Mouse (Mus musculus) forebrain, postnatal 0 days (tissue): Measurements from ENCODE around the gene C2cd5. TPM values are rescaled to one million over a fixed set of nuclear protein-coding genes. Genes with fewer than 3 reads are reported as not detected.
"Not testable (repeated sequence)": the region's sequence is repeated elsewhere in the genome, so short reads cannot be mapped to it uniquely, and the experiment has no call there.

Experiments used
- ATAC-seq: fragments of 200-750 bp; cut with Nextera tagmentation; 2 replicates; pipeline ENCODE4 v1.8.0; 2017; ENCODE audit warnings: mild to moderate bottlenecking, moderate library complexity
- DNase-seq: peaks from one replicate; pipeline ENCODE4 v3.0.0-alpha.2; 2015
- H3K27ac ChIP-seq: fragments of 300-500 bp; sonication (generic); 2 replicates; pipeline ENCODE4 v1.5.1; 2014; ENCODE audit warnings: low read depth, mild to moderate bottlenecking, antibody characterized with exemption, low read length, moderate library complexity, mixed read lengths
- H3K27me3 ChIP-seq: fragments of 300-500 bp; sonication (generic); 2 replicates; pipeline ENCODE4 v1.6.1; 2014; ENCODE audit warnings: mild to moderate bottlenecking, low read length, mixed read lengths; ENCODE audit not compliant: insufficient read depth
- H3K36me3 ChIP-seq: fragments of 300-500 bp; sonication (generic); 2 replicates; pipeline ENCODE4 v1.6.1; 2014; ENCODE audit warnings: mild to moderate bottlenecking, moderate library complexity; ENCODE audit not compliant: insufficient read depth
- H3K4me1 ChIP-seq: fragments of 300-500 bp; sonication (generic); 2 replicates; pipeline ENCODE4 v1.6.1; 2014; ENCODE audit warnings: antibody characterized with exemption; ENCODE audit not compliant: insufficient read depth
- H3K4me2 ChIP-seq: fragments of 300-500 bp; sonication (generic); 2 replicates; pipeline ENCODE4 v1.6.1; 2014; ENCODE audit warnings: low read depth, mild to moderate bottlenecking, moderate library complexity
- H3K4me3 ChIP-seq: fragments of 300-500 bp; sonication (generic); 2 replicates; pipeline ENCODE4 v1.5.1; 2014; ENCODE audit warnings: low read depth, low read length, mixed read lengths
- H3K9ac ChIP-seq: fragments of 300-500 bp; sonication (generic); 2 replicates; pipeline ENCODE4 v1.6.1; 2014; ENCODE audit warnings: mild to moderate bottlenecking
- H3K9me3 ChIP-seq: fragments of 300-500 bp; sonication (generic); 2 replicates; pipeline ENCODE4 v1.6.1; 2016; ENCODE audit warnings: low read length
- CTCF ChIP-seq: sonication (generic); IDR thresholded peaks from 2 replicates; pipeline ENCODE4 v1.5.1; 2016; ENCODE audit warnings: antibody characterized with exemption, control low read depth, low read depth
- WGBS: fragments of 180-500 bp; shearing (Covaris S2); extraction: QIAGEN DNeasy Blood & Tissue Kit; methylation state at CpG from one replicate; pipeline ENCODE4 v1.1.7; 2014; 5-methylcytosine and 5-hydroxymethylcytosine counted together
- polyA plus RNA-seq: library from polyadenylated mRNA; unstranded; fragments of >200 nt; fragmentation: Nextera tagmentation; extraction: Ambion mirVana; gene quantifications from 2 replicates; pipeline ENCODE4 v1.2.1, GENCODE M21; 2015
- total RNA-seq: library from RNA; depleted of rRNA; stranded (reverse); fragments of >200 nt; gene quantifications from 2 replicates; pipeline ENCODE4 v1.2.3, GENCODE M21; 2014

Gene C2cd5
- total and polyA plus RNA-seq, 2 experiments from 2014 or later: 18.5 to 45.7 TPM

DNA sequence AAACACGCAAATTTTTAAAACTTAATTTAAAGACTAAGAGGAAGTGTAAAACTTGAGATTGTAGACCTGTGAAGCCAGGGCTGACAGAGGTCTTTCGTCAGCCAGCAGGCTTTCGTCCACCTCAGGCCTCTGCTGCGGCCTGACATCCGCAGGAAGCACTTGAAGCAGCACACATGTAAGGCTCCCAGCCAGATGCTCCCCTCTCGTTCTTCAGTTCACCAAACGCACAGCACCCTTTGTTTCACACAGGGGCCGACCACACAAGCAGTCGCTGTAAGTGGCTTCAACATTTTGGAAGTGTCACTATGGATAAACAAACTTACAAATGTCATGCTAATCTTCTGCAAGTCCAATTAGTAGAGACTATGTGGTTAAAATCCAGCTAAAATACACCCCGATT lies 72.5 kb downstream of the C2cd5 start:
- peaks cover 47% of the 10 kb centered on the region for H3K36me3 ChIP-seq
- H3K27me3 ChIP-seq: no peaks in the 10 kb centered on the region
- no peak overlapping the region for H3K4me3 ChIP-seq
- H3K27ac ChIP-seq: no peak overlapping the region
- no peaks in the 10 kb centered on the region for H3K9me3 ChIP-seq
- H3K4me2 ChIP-seq: no peak overlapping the region
- TF ChIP-seq CTCF: no peak
- no peak for DNase-seq
- H3K9ac ChIP-seq: no peak overlapping the region
- ATAC-seq: no peak
- H3K4me1 ChIP-seq: no peaks in the 10 kb centered on the region
- 84% methylated on average over 10 of the region's 10 CpGs for WGBS

DNA sequence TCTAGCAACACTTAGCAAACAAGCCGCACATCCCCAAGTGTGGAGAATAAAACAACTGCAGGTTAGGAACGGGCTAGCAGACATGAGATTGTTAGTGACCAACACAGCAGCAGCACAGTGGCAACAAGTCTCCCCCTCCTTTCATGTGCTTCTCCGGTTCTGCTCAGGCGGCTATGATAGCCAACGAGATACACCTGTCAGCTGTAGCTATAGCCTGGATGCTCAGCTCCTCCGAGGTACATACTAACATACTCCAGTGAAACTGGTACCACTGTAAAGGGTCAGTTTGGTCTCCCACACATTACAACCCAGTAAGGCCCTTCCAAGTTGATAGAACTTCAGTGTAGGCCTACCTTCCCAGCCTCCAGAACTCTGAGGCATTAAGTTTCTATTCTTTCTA lies 76.2 kb downstream of the C2cd5 start:
- Histone ChIP-seq H3K9ac (no peak overlapping the region), H3K27me3 (no peaks in the 10 kb centered on the region), H3K4me2 (no peak overlapping the region), H3K27ac (no peak overlapping the region), H3K4me3 (no peak overlapping the region), H3K36me3 (peaks cover 25% of the 10 kb centered on the region), H3K4me1 (no peaks in the 10 kb centered on the region), H3K9me3 (no peaks in the 10 kb centered on the region)
- DNase-seq (no peak), ATAC-seq (no peak)
- TF ChIP-seq CTCF: no peak
- 96% methylated on average over 6 of the region's 6 CpGs for WGBS

DNA sequence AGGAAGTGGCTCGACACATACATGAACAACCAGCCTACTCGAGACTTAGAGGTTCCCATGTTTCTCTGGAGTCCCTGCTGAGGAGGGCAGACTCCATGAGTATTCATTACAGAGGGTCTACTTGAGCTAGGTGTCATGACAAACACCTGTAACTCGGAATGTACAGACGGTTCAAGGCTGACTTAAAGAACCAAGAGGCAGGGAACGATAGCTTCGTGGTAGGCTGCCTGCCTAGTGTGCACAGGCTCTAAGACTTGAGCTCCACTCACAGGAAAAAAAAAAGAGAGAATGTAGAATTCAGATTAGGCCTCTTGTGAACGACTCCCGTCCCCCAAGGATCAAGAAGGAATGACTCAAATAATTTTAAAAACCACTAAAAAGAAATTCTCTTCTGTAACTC lies 78.2 kb downstream of the C2cd5 start:
- H3K4me3 ChIP-seq: no peak overlapping the region
- 93% methylated on average over 8 of the region's 8 CpGs for WGBS
- DNase-seq: no peak
- H3K4me1 ChIP-seq: no peaks in the 10 kb centered on the region
- H3K4me2 ChIP-seq: no peak overlapping the region
- TF ChIP-seq CTCF: no peak
- H3K27me3 ChIP-seq: no peaks in the 10 kb centered on the region
- no peak for ATAC-seq
- peaks cover 20% of the 10 kb centered on the region for H3K36me3 ChIP-seq
- no peaks in the 10 kb centered on the region for H3K9me3 ChIP-seq
- no peak overlapping the region for H3K9ac ChIP-seq
- no peak overlapping the region for H3K27ac ChIP-seq

DNA sequence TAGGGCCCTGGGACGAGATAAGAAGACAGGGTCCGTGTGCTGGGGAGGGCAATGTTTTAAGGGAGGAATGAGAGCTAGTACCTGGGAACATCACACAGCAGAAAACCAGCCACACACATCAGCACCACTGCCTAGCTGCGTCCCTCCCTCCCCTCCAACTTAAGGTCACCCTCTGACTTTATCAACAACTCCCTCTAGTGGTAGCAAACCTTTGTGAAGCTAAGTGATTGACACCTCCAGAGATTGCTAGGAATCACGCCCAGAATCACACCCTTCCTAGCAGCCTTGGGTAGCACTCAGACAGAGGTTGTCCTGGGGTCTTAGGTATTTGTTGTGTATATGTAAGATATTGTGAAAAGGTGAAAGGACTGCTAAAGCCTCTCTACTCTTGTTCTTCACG lies 79.3 kb downstream of the C2cd5 start:
- 68% methylated on average over 5 of the region's 5 CpGs for WGBS
- TF ChIP-seq CTCF: peak; percentile 57
- H3K9me3 ChIP-seq: no peaks in the 10 kb centered on the region
- no peaks in the 10 kb centered on the region for H3K4me1 ChIP-seq
- no peak overlapping the region for H3K4me3 ChIP-seq
- H3K27ac ChIP-seq: no peak overlapping the region
- no peaks in the 10 kb centered on the region for H3K27me3 ChIP-seq
- peak; percentile 10 for DNase-seq
- H3K9ac ChIP-seq: no peak overlapping the region
- H3K4me2 ChIP-seq: no peak overlapping the region
- no peak; the same call in 1 of the 2 replicates for ATAC-seq
- peaks cover 20% of the 10 kb centered on the region for H3K36me3 ChIP-seq

DNA sequence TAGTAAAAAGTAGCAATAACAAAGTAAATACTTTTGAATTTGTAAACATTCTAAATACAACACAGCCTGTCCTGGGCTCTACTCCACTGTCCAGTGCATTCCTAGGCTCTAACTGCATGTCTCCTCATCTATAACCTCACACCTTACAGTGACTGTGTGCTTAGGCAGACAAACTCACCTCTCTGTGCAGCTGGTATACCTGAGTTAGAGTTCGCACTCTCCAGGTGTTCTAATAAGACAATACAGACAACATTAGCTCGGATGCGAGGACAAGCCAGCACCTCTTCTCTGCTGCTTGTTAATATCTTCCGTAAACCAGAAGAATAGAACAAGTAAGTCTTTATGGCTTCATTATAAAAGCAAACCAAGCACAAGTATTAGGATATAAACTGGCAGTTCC lies 79.8 kb downstream of the C2cd5 start:
- Histone ChIP-seq H3K36me3 (peaks cover 20% of the 10 kb centered on the region), H3K4me2 (no peak overlapping the region), H3K27me3 (no peaks in the 10 kb centered on the region), H3K4me3 (no peak overlapping the region), H3K9ac (no peak overlapping the region), H3K4me1 (no peaks in the 10 kb centered on the region), H3K9me3 (no peaks in the 10 kb centered on the region), H3K27ac (no peak overlapping the region)
- ATAC-seq (no peak), DNase-seq (no peak)
- 96% methylated on average over 4 of the region's 4 CpGs for WGBS
- TF ChIP-seq CTCF: no peak

DNA sequence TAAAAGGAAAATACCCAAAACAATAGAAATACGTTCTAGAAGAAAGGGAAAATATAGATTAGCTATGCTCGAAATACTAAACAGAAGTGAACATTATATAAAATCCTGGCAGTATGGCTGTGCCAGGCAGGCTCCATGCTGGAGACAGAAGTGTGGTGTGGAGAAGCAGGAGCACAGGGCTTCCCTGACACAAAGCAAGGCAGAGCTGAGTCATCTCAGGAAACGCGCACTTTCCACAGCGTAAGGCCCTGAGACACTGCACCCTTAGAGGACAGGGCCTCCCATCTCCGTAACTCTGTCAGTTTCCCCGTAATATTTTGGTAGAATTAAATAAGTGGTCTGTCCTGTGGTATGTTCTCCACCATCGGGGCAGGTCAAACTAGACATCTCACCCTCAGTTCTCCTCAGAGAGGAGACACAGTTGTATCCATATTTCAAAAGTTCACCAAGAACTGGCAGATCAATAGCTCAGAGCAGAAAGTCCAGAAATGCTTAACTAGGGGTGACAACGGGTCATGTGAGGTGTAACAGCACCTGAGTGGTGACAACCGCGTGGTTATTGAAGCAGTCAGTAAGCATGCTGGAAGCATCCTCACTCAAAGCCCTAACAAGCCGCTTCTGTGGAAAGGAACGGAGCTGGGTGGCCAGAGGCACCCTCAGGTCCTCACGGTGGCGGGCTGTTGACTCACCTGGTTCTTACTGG lies 87.3 kb downstream of the C2cd5 start:
- WGBS: 93% methylated on average over 15 of the region's 15 CpGs
- Histone ChIP-seq H3K9ac (no peak overlapping the region), H3K4me2 (no peak overlapping the region), H3K27me3 (no peaks in the 10 kb centered on the region), H3K4me3 (no peak overlapping the region), H3K27ac (no peak overlapping the region), H3K4me1 (no peaks in the 10 kb centered on the region), H3K36me3 (peaks cover 40% of the 10 kb centered on the region), H3K9me3 (no peaks in the 10 kb centered on the region)
- no peak for TF ChIP-seq CTCF
- DNase-seq (no peak), ATAC-seq (no peak)

DNA sequence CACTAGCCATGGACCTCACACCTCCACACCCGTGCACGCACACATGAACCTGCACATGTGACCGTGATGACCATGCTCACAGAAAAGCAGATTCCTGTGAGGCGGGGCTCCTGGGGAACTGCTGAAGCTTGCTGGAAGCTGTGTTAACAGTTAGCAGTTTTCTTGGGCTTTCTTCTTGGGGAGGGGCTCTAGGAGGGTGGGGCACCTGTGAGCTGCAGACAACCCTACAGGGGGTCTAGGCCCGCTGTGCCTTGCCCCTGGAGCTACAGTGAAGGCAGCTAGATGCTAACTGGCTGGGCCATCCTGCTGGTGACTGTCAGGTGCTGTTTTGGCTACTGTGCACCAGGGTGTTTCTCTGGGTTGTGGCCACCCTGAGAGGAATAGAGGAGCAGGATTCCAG lies 91.1 kb downstream of the C2cd5 start:
- H3K4me3 ChIP-seq: no peak overlapping the region
- H3K4me2 ChIP-seq: no peak overlapping the region
- no peak overlapping the region for H3K27ac ChIP-seq
- no peak for DNase-seq
- no peaks in the 10 kb centered on the region for H3K4me1 ChIP-seq
- no peak for ATAC-seq
- no peaks in the 10 kb centered on the region for H3K9me3 ChIP-seq
- no peak overlapping the region for H3K9ac ChIP-seq
- H3K36me3 ChIP-seq: peaks cover 27% of the 10 kb centered on the region
- WGBS: 83% methylated on average over 5 of the region's 5 CpGs
- TF ChIP-seq CTCF: no peak
- no peaks in the 10 kb centered on the region for H3K27me3 ChIP-seq

DNA sequence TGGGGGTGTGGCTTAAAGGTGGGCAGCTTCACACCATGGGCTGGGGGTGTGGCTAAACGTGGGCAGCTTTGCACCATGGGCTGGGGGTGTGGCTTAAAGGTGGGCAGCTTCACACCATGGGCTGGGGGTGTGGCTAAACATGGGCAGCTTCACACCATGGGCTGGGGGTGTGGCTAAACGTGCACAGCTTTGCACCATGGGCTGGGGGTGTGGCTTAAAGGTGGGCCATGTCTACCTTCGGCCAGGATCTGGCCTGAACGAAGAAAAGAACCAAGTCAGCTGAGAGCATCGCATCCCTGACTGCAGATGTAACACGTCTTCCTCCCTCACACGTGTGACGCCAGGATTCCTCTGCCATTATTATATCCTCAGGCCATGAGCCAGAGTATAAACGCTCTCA lies 94.7 kb downstream of the C2cd5 start:
- not testable (repeated sequence) for H3K27me3 ChIP-seq, ATAC-seq, H3K9me3 ChIP-seq, H3K4me3 ChIP-seq, H3K27ac ChIP-seq, DNase-seq, H3K4me2 ChIP-seq, H3K4me1 ChIP-seq, H3K36me3 ChIP-seq, H3K9ac ChIP-seq
- 93% methylated on average over 9 of the region's 9 CpGs for WGBS
